Mouse (Mus musculus) bone marrow, adult 2 months (tissue): ENCODE results near the gene Umad1. TPM values are rescaled to one million over a fixed set of nuclear protein-coding genes. Genes with fewer than 3 reads are reported as not detected.

Experiments
- H3K27ac ChIP-seq: fragments of 200-500 bp; 2 replicates; pipeline ENCODE4 v1.5.1; 2012; ENCODE audit warnings: low read depth, mild to moderate bottlenecking, control low read depth, inconsistent platforms, low read length; ENCODE audit not compliant: control insufficient read depth, poor library complexity, insufficient read depth
- H3K4me1 ChIP-seq: fragments of 200-500 bp; 2 replicates; pipeline ENCODE4 v1.6.1; 2011; ENCODE audit warnings: low read length; ENCODE audit not compliant: control insufficient read depth, insufficient read depth
- H3K4me3 ChIP-seq: fragments of 200-500 bp; replicated peaks from 2 replicates; pipeline ENCODE3; 2011; ENCODE audit warnings: mild to moderate bottlenecking, low read depth, low read length, control low read depth; ENCODE audit not compliant: control insufficient read depth
- CTCF ChIP-seq: fragments of 200-500 bp; IDR thresholded peaks from 2 replicates; pipeline ENCODE4 v1.5.1; 2011; ENCODE audit warnings: low read length, control low read depth; ENCODE audit not compliant: control insufficient read depth, insufficient read depth
- POLR2A ChIP-seq: fragments of 200-500 bp; IDR thresholded peaks from 2 replicates; pipeline ENCODE4 v1.6.1; 2011; ENCODE audit warnings: low read depth, mild to moderate bottlenecking, control low read depth, low read length, borderline replicate concordance; ENCODE audit not compliant: control insufficient read depth
- WGBS: fragments of 180-500 bp; shearing (Covaris S2); methylation state at CpG from one replicate; pipeline ENCODE4 v1.1.7; 2018; 5-methylcytosine and 5-hydroxymethylcytosine counted together
- polyA plus RNA-seq: library from polyadenylated mRNA; stranded (reverse); fragments of >200 nt; gene quantifications from 2 replicates; pipeline ENCODE4 v1.2.4, GENCODE M21; 2011; ENCODE audit warnings: low replicate concordance; ENCODE audit not compliant: missing spikeins, insufficient read depth, insufficient read length

Gene Umad1
- polyA plus RNA-seq, 1 experiment, result 8.5 TPM

DNA sequence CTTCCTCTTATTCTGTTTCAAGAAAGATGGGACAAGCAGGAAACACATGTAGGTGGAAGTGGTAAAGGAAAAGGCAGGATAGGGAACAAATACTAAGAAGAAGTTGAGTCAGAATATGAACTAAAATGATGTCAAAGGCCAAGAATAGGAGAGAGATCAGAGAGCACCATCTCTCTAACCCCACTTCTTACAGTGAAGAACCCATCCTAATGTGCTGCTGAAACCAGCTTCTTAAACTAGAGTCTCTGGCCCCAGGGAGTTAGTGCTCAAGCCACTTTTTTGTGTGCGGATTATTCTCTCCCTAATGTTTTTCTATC lies 161.1 kb downstream of the Umad1 start:
- Histone ChIP-seq H3K4me1 (no peaks in the 10 kb centered on the region; the same call in 1 of the 2 replicates), H3K4me3 (no peak overlapping the region), H3K27ac (no peak overlapping the region)
- 79% methylated on average over 1 of the region's 1 CpGs for whole genome bisulfite sequencing
- TF ChIP-seq CTCF (no peak), POLR2A (no peak)

DNA sequence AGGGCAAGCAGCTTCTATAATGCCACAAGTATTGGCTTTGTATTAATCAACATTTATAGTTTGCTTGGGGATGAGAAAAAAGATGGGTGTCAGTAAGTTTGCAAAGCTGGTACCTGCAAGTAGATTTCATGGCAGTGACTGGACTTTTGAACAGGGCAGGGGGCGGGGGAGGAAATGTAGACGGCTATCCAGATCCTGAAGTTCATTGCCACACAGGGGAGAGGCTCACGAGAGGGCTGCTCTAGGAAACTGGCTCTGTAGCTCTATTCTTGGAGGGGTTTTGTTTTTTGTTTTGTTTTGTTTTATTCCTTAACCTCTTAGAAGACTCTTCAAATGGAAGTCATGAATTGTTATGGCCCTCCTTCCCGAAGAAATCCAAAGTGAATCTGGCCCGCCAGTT lies 162.3 kb downstream of the Umad1 start:
- WGBS, result 83% methylated on average over 5 of the region's 5 CpGs
- Histone ChIP-seq H3K27ac (no peak overlapping the region), H3K4me1 (no peaks in the 10 kb centered on the region; the same call in none of the 2 replicates), H3K4me3 (no peak overlapping the region)
- TF ChIP-seq POLR2A (no peak), CTCF (no peak)

DNA sequence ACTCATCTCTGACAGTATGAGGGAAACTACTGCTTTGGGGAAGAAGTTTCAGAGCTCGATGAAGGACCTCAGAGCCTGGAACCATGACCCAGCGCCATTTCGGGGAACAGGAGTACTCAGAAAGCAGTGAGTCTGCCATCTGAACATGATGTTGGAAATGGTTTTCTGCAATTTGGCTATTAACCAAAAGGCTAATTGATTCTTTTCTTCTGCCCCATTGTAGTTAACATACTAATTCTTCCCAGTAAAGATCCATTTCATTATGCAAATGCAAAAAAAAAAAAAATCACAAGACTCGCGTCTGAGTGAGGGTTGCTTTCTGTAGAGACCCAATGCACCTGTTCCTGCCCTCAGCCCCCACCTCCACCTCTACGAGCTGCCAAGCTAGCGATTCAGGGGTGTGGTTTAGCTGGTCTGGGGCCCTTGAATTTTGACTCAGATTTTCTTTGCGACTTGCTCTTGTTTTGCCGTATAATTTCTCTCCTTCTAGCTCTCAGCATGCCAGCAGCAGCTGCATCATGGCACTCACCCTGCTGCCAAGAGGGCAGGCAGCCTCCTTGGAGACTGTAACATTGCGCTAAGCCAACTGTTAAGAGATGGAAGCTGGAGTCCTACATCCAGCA lies 163.0 kb downstream of the Umad1 start:
- 85% methylated on average over 10 of the region's 10 CpGs for WGBS
- TF ChIP-seq CTCF (no peak), POLR2A (no peak)
- Histone ChIP-seq H3K4me1 (no peaks in the 10 kb centered on the region; the same call in none of the 2 replicates), H3K4me3 (no peak overlapping the region), H3K27ac (no peak overlapping the region)

GRCm38 (mm10) chr6:8423142-8423541 lies 164.1 kb downstream of the Umad1 start:
- TF ChIP-seq CTCF (no peak), POLR2A (no peak)
- no peak overlapping the region for H3K4me3 ChIP-seq
- 77% methylated on average over 2 of the region's 2 CpGs for WGBS
- no peak overlapping the region for H3K27ac ChIP-seq
- no peaks in the 10 kb centered on the region; the same call in none of the 2 replicates for H3K4me1 ChIP-seq

DNA sequence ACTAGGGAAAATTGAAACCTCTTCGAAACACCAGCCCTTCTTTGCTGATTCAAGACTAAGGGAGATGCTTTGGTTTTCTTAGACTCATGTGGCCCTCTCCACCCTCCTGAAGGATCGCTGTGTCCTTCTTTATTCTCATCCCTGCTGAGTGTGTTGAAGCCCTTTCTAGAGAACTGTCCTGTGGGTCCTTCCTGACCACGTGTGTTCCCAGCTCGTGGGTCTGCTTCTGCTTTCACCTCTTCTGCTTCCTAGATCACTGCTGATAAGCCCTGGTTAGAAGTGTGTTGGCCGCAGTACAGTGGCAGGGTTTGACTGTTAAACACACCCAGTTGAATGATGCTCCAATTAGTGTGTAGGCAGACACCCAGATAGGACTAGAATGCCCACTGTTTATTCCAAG lies 168.6 kb downstream of the Umad1 start:
- Histone ChIP-seq H3K27ac (no peak overlapping the region), H3K4me3 (no peak overlapping the region), H3K4me1 (no peaks in the 10 kb centered on the region; the same call in none of the 2 replicates)
- TF ChIP-seq CTCF (no peak), POLR2A (no peak)
- WGBS, result 41% methylated on average over 5 of the region's 5 CpGs

- no peaks in the 10 kb centered on the region; the same call in 1 of the 2 replicates for H3K4me1 ChIP-seq
- no peak overlapping the region for H3K27ac ChIP-seq
- no peak for TF ChIP-seq POLR2A
- TF ChIP-seq CTCF, result no peak
- no peak overlapping the region for H3K4me3 ChIP-seq
- WGBS, result 91% methylated on average over 9 of the region's 9 CpGs
Measured at GRCm38 (mm10) chr6:8430610-8431234, 171.6 kb downstream of the Umad1 start.

DNA sequence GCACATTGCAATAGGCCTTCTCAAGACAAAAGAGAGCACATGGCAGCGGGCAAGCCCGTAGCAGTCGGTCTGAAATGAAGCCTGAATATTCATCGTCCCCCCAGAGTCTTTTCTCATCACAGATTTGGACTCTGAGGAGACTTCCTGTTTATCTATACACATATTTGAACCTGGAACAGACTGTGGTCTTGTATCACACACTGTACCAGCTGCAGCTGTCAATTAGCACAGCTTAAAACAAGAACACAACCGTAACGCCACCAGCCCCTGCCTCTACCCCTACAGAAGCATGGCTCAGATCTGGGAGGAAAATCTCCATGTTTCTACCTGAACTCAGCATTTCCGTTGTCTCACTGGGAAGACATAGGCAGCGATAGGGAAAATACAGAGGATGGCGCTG lies 174.1 kb downstream of the Umad1 start:
- H3K4me3 ChIP-seq, result no peak overlapping the region
- H3K27ac ChIP-seq, result no peak overlapping the region
- no peaks in the 10 kb centered on the region; the same call in 1 of the 2 replicates for H3K4me1 ChIP-seq
- no peak for TF ChIP-seq CTCF
- no peak for TF ChIP-seq POLR2A
- WGBS, result 87% methylated on average over 9 of the region's 9 CpGs

- Histone ChIP-seq H3K4me3 (no peak overlapping the region), H3K4me1 (no peaks in the 10 kb centered on the region; the same call in 1 of the 2 replicates), H3K27ac (no peak overlapping the region)
- 83% methylated on average over 3 of the region's 3 CpGs for WGBS
- TF ChIP-seq CTCF, result no peak
Measured at GRCm38 (mm10) chr6:8437937-8438336, 178.8 kb downstream of the Umad1 start.

- TF ChIP-seq CTCF (no peak), POLR2A (no peak)
- H3K4me3 ChIP-seq, result no peak overlapping the region
- no peak overlapping the region for H3K27ac ChIP-seq
- 72% methylated on average over 3 of the region's 3 CpGs for WGBS
- peaks cover 1% of the 10 kb centered on the region; the same call in 1 of the 2 replicates for H3K4me1 ChIP-seq
Measured at GRCm38 (mm10) chr6:8441814-8442213, 182.7 kb downstream of the Umad1 start.
